Mouse (Mus musculus): ENCODE data around the gene Orai3.

GRCm38 (mm10) chr7:127777474-127778266 lies 8.1 kb downstream of the Orai3 start:
- no peak for TF ChIP-seq CTCF (IDR thresholded peaks at IDR 0.05; ENCODE audit: extremely low read depth, insufficient read depth, insufficient read length, insufficient replicate concordance)
- TF ChIP-seq POLR2A (IDR thresholded peaks at IDR 0.05; ENCODE audit: low read depth, low read length): no peak
